Mouse (Mus musculus): Measurements from ENCODE around the gene Agbl1.

DNA sequence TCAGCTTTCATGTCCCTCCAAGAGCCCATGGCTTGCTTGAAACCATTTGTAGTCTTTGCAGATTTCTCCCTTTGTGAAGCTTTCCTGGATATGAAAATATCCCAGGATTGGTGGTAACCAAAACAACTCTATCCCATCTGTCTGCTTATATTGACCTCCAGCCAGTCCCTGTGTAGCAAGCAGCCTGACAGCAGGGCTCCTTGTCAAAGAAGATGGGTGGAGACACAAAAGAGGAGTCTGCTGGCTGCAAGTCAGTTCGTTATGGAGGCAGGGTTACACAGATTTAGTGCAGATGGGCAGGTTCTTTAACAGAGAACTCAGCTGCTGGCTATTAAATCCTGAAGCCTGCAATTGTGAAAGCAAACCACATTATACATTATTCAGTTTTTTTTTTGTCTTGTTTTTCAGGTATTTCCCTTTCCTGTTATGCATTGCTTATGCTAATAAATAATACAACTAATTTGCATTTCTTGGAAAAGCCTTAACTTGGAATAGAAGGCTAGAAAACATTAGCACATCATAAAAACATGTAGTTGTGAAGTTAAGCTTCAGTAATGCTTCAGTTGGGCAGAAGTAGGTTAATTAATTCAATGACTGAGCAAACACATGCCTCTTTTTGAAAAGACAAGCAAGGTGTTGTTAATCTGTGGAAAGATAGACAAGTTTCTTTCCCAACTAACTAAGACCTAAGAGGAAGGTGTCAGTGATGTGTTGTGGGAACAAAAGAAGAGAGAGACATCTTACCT is 559.0 kb downstream of the Agbl1 start:
- no peak for TF ChIP-seq CTCF (IDR thresholded peaks at IDR 0.05; ENCODE audit: low read depth, low read length)
- no peak for TF ChIP-seq POLR2A (IDR thresholded peaks at IDR 0.05; ENCODE audit: insufficient read depth, low read length)
